Mouse (Mus musculus) ovary, adult 18-20 months (tissue): ENCODE results near the gene Rtn1.

Experiments used
- DNase-seq: peaks from one replicate; pipeline ENCODE4 v3.0.0; 2022; ENCODE audit warnings: low spot score, mixed read lengths

Gene Rtn1

DNA sequence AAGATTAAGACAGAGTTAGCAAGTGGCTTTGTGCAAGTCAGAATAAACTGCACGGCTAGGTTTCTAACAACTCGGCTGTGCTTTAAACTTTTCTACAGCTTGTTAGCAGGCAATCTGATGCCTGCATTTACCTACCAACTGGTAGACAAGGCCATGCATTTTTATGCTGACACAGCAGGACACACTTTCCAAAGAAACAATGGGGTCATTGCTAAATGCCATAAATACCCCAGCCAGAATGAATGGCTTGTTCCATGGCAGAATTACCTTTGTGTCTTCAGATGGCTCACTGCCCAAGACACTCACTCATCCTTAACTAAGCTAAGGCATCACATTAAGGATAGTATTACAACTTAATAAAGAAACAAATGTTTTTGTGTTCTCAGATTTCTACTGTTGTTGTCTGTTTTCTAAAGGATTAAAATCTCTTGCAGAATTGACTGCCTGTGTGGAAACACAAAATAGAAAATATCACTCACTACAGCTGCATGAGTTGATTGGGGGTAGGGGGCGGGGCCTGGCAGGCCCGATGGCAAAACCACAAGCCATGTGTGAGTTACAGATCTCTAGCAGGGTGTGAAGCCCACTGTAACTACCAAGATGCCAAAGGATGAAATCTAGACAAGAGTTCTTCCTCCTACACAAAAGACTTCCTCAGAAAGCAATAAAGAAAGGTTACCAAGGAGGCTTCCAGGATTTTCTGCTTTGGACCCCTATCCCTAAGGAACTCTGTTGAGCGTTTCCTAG lies 129.6 kb downstream of the Rtn1 start:
- DNase-seq = no peak

DNA sequence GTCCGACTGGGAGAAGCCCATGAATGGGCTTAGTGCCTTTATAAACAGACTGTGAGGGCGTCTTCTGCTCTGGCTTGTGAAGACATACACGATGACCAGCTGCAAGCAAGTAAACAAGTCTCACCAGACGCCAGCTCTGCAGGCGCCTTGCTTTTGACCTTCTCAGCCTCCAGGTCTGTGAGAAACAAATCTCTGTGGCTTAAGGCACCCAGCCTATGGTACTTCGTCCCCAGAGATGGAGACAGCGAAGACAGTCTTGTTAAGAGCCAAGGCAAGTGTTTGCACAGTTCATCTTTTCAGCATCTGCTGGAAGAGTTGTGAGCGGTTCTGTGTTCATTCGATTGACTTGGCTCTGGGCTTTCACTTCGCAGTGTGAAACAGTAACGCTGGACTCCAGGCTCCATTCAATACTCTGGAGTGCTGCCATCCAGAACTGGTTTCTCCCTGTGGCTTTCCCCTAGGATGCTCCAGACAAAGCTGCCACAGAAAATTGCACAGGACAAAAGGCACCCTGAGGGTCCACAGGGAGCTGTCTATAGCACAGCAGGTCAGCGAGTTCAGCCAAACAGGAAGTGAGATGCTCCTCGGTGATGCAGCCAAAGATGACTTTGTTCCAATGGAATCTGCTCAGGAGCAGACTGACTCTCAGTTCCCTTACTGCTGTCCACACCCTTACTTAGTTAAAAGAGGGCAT lies 135.0 kb downstream of the Rtn1 start:
- DNase-seq = no peak

DNA sequence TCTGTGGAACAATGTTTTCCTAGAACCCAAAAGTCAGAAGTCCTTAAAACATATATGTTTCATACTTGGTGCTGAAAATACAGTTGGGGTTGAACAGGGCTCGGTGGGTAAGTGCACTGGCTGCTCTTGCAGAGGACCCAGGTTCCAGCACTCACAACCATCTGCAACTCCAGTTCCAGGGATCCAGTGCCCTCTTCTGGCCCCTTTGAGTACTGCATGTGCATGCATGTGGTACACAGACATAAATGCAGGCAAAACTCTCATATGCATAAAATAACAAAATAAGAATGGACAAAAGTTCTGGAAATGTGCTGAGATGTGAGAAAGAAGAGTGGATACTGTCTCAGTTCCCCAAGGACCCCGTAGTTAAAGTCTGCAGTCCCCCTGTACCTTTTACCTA lies 141.2 kb downstream of the Rtn1 start:
- DNase-seq = no peak

DNA sequence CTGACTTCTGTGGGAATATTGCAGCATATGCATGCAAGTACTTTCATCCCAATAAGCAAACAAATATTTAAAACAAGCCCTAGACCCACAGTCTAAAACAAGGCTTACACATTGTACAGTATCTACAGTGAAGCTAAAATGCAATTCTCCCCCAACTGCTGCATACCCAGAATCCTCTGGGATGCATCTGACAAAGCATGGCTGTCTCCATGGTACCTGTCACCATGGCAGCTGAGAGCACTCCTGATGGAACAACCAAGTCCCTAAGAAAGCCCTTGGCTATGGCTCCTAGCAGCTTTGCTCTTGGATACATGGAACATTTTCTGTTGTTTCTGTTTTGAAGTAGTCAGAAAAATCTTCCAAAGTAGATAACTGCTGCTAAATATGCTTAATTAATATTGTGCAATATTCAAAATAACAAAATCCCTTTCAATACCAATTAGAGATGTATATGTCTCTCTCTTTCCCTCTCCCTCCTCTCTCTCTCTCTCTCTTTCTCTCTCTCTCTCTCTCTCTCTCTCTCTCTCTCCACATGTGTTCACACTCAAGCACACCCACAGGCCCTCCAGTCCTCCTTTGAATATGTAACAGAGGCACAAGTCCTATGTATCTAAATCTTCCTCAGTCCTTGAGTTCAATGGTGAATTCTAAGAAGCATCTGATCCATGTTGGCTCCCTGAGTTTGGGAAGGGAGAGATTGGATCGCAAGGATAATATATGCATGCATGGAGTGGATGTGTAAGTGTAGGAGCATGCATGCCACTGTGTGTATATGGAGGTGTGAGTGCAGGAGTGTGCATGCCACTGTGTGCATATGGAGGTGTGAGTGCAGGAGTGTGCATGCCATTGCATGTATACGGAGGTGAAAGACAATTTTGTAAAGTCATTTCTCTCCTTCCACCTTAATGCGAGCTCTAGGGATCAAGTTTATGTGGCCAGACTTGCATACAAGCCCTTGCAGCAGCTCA lies 143.3 kb downstream of the Rtn1 start:
- DNase-seq = no peak

DNA sequence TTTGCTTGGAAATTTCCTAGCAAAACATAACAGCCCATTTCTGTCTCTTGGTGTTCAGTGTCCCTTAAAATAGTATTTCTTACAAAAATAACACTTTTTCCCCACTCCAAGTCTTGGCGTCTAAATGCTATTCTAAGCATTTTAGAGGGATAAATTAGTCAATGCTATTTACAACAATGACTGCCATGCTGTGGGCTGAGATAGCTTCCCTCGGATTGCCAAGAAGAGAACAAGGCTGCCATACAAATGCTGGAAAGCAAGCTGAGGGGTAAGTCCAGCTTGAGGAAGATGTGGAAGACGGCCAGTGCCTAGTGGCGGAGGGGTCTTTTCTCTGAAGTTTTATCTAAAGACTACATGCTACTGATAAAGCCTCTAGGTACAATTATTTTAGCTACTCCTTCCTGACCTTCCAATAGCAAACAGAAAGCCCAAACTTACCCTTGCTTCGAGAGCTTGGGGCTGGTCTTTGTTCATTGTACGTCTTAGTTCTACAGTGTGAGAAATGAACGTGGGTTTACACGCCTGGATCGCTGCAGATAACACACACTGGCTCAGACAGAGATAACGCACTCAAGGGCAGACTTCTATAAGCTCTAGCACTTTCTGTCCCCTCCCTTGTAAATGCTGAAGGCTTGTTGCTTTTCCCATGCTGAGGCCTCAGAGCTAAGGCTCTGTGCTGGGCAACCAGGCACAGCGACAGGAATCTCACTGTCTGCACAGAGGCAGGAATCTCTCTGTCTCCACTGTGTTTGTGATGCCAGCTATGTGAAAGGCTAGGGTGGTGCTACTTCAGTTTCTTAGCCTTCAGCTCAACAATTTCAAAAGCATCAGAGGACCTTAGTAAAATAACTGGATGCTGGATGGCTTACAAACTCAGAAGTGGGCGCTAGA lies 145.4 kb downstream of the Rtn1 start:
- no peak for DNase-seq

DNA sequence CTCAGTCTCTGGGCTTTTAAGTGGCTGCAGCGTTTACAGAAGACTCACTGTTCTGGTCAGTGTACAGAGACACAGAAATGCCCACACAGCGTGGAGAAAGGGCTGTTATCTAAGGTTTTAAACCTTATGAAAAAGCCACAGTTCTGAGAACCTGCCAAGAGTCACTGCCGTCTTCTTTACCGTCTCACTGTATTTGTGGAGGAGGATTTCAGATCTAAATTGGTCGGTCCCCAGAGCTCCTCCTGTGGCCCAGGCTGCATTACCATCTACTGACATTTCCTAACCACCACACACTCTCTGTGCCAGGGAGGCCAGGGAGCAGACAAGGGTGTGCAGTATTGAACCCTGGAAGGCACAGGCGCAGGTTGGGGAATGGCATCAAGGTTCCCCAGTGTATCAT lies 151.9 kb downstream of the Rtn1 start:
- no peak for DNase-seq

DNA sequence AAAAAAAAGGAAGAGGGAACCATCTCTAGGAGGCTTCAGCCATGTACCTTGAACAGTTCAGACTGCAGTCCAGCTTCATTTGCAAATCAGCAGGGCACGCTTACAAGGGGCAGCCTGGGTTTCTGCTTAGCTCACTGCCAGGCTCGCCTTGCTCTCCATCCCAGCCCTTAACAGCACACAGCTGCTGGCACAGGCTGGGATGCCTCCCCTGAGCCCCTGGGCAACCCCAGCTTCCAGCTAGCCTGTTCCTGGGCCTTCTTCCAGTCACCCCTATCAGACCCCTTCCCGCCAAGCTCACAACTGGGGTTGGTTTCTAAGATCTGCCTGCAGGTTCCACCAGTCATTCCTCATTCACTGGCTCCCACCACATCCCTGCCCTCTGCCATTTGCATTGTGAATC lies 155.8 kb downstream of the Rtn1 start:
- DNase-seq = no peak

DNA sequence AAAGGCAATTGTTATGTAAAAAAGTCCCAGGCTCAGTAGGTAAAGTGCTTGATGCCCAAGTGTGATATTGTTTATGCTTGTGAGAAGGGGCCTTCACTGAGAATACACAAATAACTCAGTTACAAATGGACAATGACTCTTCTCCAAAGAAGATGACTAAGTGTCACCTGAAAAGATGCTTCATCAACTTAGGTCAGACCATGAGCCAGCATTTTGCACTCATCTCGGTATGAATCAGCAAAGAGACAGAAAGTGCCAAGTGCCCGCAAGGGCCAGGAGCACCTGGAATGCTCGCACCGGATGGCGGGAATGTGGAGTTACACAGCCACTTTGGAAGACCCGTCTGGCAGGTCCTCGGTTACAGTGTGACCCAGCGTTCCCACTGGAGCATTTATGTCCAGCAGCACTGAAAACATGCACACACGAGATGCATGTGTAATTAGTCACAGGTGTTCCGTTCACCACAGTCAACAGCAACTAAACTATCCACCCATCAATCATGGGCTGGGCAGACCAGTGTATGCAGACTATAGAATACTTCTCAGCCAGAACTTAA lies 156.9 kb downstream of the Rtn1 start:
- no peak for DNase-seq

DNA sequence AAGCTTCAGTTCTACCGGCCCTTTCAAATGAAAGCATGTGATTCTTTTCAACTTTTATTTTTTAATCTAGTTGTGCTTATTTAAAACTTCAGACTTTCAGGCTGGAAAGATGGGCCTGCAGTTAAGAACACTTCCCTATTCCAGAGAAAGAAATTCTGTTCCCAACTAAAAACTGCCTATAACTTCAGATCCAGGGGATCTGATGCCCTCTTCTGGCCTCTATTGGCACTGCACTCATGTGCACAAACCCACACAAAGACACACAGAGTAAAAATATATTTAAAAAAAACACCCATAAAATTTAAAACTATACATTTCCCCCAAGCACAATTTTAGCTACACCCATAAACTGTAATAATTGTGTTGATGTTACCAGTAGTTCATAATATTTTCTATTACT lies 163.9 kb downstream of the Rtn1 start:
- no peak for DNase-seq

DNA sequence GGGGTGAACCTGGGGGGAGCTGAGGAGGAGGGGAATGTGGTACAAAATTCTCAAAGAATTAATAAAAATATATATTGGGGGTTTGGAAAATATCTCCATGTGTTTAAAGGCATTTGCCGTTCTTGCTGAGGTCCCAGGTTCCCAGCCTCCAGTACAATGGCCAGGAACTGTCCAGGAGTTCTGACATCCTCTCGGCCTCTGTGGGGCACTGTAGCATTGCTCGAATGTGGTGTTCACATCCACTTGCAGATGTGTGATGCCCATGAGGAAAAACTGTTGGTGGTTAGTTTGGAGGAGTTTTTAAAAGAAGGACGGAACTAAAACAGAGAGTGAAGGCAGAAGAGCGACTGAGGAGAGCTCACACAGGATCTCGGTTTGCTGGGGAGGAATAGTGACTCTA lies 166.0 kb downstream of the Rtn1 start:
- no peak for DNase-seq

DNA sequence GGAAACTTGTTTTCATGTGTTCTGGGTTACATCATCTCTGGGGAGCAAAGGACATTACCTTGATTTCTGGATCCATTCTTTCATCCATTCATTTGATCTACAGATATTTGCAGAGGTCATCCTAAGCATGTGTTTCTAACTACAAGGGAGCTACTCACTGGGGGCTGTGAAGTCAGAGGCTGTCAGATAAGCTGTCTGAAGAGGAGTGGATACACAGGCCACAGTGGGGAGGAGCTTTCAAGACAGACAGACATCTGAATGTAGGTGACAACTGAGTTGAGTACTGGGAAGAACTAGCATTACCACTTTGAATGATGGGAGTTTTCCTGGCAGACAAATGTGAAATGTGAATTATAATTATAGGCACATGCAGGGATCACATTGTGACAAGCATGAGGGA lies 168.3 kb downstream of the Rtn1 start:
- no peak for DNase-seq

DNA sequence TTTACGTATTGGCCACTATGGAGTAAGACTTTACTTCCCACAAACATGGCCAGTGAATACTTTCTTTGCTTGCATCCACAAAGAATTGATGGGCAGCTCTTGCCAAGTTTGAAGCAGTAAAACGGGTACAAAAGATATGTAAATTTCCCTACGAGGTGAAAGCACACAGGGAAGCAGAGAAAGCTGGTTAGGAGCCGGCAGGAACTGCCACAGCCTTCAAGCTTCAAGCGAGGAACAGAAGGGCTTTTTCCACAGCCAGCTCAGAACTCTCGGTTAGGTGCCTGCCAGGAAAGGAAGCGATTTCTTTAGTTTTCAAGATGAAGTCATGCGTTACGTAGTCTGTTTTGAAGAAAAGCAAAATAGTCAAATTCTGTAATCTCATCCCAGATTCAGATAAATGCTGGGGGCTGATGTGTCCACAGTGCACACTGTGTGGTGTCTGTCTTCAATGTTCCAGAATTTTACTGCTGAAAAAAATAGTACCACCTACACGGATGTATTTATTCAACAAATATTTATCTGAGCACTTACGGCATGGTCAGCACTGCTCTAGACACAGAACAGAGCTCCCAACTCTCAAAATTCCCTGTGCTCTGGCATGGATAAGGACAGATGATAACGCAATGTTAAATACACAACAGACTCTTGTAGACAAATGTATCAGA lies 169.5 kb downstream of the Rtn1 start:
- DNase-seq = no peak

DNA sequence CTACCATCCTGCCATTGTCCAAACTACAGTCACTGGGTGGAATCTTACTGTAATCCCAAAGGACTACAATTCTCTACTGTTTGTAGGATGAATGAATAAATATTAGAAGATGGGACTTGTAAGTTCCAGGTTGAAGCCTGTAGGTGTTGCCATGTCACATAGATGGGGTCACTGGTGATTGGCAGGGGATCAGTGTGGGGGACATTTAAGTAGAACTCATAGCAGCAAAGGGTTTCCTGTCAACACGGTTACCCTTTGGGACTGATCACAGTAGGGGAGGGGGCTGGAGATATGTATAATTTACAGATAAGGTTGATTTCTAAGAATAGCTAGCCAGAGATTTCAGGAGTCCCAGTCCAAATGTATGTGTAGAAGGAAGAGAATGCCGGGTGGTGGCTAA lies 171.6 kb downstream of the Rtn1 start:
- no peak for DNase-seq

DNA sequence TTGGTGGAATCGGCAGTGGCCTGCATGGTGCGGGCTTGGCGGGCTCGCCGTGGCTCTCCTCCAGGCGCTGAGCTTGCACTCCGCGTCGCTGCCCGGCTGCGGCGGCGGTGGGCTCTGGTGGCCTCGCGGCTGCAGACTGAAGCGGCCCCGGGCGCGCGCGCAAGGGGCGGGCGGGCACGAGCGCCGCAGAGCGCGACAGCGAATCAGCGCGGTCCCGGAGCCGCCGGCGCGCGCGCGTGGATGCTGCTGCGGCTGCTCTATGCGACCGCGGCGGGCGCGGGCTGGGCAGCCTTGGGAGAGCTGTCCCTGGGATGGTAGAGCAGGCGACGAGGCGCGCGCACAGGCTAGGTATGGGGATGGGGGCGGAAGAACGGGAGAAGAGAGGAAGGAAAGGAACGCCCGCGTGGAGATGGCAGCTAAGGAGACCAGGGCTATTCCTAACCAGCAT lies 172.3 kb downstream of the Rtn1 start:
- DNase-seq = peak; percentile 29

DNA sequence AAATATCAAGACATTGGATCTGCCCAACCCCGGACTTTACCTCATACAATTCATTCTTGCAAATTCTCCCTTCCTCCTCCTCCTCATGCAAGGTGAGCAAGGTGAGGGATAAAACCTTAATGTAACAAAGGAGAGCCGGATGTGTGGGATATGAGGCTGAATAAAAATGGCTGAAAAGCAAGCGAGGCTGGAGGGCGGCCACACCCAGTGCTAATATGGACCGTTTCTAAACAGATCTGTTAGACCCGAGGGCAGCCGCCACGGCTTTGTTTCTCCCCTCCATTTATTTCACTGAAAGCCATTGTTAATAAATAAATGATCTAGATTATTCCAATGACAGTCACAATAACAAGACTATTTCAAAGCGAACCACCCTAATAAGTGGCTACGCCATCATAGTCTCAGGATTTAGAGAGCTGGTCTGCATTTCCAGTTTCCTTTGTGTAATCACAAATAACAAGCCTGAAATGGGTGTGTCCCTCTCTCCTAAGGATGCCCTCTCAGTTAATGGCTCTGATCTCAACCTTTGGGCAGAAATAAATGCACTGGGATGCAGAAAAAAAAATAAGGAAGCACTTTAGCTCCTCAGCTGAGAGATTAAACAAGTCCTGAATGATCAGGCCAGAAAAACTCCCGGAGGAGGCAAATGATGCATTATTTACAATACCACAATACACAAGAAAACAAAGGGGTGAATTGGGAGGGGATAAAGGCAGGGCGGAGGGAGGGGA lies 173.1 kb downstream of the Rtn1 start:
- no peak for DNase-seq

DNA sequence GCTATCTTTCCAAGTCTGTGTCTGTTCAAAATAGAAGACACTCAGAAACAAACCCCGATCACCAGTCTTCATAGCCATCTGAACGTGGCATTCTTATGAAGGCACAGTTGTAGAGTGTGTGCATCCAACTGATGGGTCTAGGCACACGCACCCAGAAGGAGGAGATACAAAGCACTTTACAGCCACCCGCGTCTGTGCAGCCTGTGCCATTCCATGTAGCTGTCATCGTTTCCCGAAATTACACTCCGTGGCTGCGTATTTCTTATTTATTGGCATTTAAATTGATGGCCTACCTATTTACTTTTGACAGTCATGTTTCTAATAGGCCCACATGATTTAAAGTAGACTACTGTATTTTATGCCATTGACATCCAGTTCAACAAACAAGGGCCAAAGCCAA lies 173.9 kb downstream of the Rtn1 start:
- no peak for DNase-seq

DNA sequence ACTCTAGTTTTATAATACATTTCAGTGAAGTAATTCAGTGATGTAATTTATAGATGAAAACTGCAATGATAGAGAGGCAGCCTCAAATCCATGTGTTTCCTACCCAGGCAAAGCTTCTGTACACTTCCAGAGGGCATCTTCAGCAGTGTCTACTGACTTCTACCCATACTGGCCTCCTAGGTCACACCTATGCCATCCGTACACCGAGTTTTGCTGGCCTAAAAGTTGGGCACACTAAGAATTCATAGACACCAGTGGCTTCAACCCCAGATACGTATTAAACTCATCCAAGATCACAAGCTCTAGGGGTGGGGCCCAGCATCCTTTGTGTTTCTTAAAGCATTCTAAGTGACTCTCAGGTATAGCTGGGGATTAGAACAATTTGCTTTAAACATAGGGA lies 174.7 kb downstream of the Rtn1 start:
- no peak for DNase-seq

DNA sequence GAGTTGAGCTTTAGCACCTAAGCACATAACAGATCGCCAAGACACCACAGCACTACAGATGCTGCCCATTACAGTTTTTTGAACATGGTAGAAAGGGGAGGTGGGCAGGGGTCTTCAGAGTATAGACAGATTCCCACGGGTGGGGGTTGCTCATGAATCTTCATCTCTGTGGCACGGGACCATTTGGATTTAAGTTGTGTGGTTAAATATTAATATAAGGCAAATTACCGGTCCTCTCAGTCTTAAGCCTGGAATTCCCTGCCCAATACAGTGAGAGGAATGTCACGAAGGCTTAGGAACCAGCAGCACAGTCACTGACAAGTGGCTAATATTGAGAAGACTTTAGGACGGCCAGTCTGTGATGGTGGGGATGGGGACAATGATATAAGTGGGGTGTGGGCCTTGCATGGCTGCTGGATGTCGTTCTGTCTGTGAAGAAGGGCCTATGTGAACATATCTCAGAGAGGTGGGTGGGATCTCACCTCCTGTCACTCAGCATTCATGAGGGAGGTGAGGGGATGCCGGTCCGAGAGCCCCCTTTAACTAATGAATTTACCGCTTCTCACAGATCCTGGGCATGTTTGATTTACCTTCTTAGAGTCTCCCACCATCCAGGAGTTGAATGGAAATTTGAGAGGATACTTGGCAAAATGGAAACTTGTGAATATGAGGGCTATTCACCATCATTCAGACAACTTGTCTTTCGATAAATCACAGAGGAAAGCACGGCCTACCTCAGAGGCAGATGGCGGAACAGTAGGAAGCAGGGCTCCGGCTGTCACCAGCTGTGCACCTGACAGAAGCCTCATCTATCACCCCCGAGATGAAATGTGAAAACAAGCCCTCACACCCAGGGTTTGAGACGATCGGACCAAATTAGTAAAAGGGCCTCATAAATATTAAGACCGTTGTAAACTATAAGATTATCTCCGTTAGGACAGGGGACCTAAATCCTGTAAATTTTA lies 175.7 kb downstream of the Rtn1 start:
- no peak for DNase-seq

DNA sequence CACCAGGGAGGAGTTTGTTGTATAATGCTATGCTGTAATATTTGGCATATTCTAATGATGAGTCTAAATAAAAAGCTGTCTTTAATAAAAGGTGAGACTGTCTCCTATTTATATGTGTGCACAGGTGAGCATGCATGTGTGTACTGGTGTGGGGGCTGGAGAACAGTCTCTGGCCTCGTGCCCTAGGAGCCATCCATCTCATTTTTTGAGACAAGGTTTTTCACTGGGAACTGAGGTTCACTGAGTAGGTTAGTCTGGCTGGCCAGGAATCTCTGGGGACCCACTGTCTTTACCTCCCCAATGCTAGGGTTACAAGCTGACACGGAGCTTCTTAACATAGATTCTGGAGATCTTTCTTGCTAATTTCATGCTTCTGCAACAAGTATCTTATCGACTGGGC lies 176.7 kb downstream of the Rtn1 start:
- no peak for DNase-seq
